Mouse (Mus musculus) lung, embryonic 14.5 days (tissue): ENCODE results near the gene Dnajc5. TPM values are rescaled to one million over a fixed set of nuclear protein-coding genes. Genes with fewer than 3 reads are reported as not detected.

Experiments
- ATAC-seq: fragments of 200-750 bp; cut with Nextera tagmentation; 2 replicates; pipeline ENCODE4 v1.8.0; 2017; ENCODE audit warnings: mild to moderate bottlenecking, moderate TSS enrichment, moderate library complexity; ENCODE audit not compliant: insufficient read depth
- DNase-seq: peaks from one replicate; pipeline ENCODE4 v3.0.0-alpha.2; 2015
- H3K27ac ChIP-seq: fragments of 300-500 bp; sonication (generic); 2 replicates; pipeline ENCODE4 v1.5.1; 2014; ENCODE audit warnings: low read depth, mild to moderate bottlenecking, moderate library complexity
- H3K27me3 ChIP-seq: fragments of 300-500 bp; sonication (generic); 2 replicates; pipeline ENCODE4 v1.6.1; 2014; ENCODE audit warnings: low read length, control low read depth; ENCODE audit not compliant: insufficient read depth
- H3K36me3 ChIP-seq: fragments of 300-500 bp; sonication (generic); 2 replicates; pipeline ENCODE4 v1.6.1; 2014; ENCODE audit warnings: control low read depth; ENCODE audit not compliant: insufficient read depth
- H3K4me1 ChIP-seq: fragments of 300-500 bp; sonication (generic); 2 replicates; pipeline ENCODE4 v1.6.1; 2014; ENCODE audit warnings: antibody characterized with exemption, control low read depth; ENCODE audit not compliant: insufficient read depth
- H3K4me2 ChIP-seq: fragments of 300-500 bp; sonication (generic); 2 replicates; pipeline ENCODE4 v1.6.1; 2014; ENCODE audit warnings: mild to moderate bottlenecking
- H3K4me3 ChIP-seq: fragments of 300-500 bp; sonication (generic); 2 replicates; pipeline ENCODE4 v1.5.1; 2014; ENCODE audit warnings: low read depth, low read length
- H3K9ac ChIP-seq: fragments of 300-500 bp; sonication (generic); 2 replicates; pipeline ENCODE4 v1.6.1; 2014
- H3K9me3 ChIP-seq: fragments of 300-500 bp; sonication (generic); 2 replicates; pipeline ENCODE4 v1.6.1; 2016; ENCODE audit warnings: low read depth, low read length, control low read depth
- CTCF ChIP-seq: IDR thresholded peaks from 2 replicates; pipeline ENCODE4 v1.5.1; 2016; ENCODE audit warnings: antibody characterized with exemption, low read depth
- WGBS: fragments of 180-500 bp; shearing (Covaris S2); extraction: QIAGEN DNeasy Blood & Tissue Kit; methylation state at CpG from one replicate; pipeline ENCODE4 v1.1.7; 2014; 5-methylcytosine and 5-hydroxymethylcytosine counted together
- polyA plus RNA-seq: library from polyadenylated mRNA; unstranded; fragments of >200 nt; fragmentation: Nextera tagmentation; extraction: Ambion mirVana; gene quantifications from 2 replicates; pipeline ENCODE4 v1.2.1, GENCODE M21; 2014

Dnajc5 gene
- polyA plus RNA-seq, 1 experiment from 2014 or later: 81.3 TPM

DNA sequence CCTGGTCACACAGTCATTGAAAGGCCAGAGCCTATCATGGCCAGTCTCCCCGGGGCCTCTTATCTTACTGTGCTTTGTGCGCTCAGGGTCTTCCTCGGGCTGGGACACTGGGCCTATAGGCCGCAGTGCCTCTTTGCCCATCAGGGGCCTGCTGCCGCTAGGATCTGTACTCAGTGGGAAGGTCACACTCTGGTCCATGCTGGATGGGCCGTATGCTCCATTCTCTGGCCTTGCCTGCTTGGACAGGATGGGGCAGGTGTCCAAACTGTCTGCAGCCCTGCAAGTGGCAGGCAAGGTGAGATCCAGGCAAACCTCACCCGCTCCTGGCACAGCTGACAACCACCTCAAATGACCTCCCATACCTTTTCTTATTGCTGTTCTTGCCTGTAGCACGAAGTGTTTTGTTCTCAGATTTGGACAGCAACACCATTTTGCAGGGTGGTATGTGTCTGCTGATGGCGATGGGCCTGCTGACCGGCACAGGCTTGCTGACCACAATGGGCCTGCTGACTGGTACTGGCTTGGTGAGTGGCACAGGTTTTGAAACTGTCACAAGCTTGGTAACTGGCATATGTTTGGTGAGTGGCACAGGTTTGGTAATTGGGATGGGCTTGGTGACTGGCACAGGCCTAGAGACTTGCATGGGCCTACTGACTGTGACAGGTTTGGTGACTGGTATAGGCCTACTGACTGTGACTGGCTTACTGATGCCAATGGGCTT lies 68.9 kb downstream of the Dnajc5 start:
- Histone ChIP-seq H3K9ac (no peak overlapping the region), H3K4me1 (no peaks in the 10 kb centered on the region), H3K27me3 (no peaks in the 10 kb centered on the region), H3K4me2 (no peak overlapping the region), H3K4me3 (no peak overlapping the region), H3K36me3 (peaks cover 64% of the 10 kb centered on the region), H3K27ac (no peak overlapping the region), H3K9me3 (no peaks in the 10 kb centered on the region)
- WGBS: 88% methylated on average over 10 of the region's 10 CpGs
- TF ChIP-seq CTCF: no peak
- ATAC-seq (no peak), DNase-seq (no peak)

DNA sequence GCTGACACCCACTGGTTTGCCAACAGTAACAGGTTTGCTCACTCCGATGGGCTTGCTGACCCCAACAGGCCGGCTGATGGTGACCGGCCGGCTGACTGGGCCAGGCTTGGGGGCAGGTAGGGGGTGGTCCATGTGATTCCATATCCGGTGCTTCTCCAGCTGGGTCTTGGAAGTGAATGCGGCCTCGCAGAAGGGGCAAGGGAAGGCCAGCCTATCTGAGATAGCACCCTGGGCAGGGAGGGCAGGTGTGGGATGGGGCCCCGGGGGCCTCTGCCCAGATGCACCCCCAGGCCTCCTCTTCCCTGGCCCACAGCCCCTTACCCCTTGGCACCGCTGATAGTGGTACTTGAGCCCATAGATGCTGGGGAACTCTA lies 69.4 kb downstream of the Dnajc5 start:
- DNase-seq: no peak
- H3K4me2 ChIP-seq: no peak overlapping the region
- H3K36me3 ChIP-seq: peaks cover 59% of the 10 kb centered on the region
- no peaks in the 10 kb centered on the region for H3K27me3 ChIP-seq
- no peak overlapping the region for H3K27ac ChIP-seq
- no peak for TF ChIP-seq CTCF
- no peak for ATAC-seq
- no peaks in the 10 kb centered on the region for H3K9me3 ChIP-seq
- WGBS: 86% methylated on average over 9 of the region's 9 CpGs
- no peaks in the 10 kb centered on the region for H3K4me1 ChIP-seq
- no peak overlapping the region for H3K9ac ChIP-seq
- H3K4me3 ChIP-seq: no peak overlapping the region

DNA sequence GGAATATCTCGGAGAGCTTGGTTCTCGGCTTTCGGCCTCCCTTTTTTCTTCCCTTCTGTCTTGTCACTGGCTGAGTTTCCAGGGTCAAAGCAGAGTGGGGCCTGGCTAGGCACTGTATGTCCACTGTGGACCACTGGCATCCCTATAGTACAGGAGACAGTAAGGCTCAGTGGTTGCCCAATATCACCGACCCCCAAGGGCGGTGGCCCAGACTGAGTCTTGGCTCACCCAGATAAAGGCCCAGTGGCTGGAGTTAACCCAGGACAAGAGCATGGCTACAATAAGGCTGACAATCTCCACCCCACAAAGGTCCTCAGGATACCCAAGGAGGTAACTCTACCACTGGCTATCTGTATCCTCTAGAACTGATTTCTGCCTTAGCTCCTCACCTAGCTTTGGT lies 70.2 kb downstream of the Dnajc5 start:
- Histone ChIP-seq H3K4me3 (no peak overlapping the region), H3K4me2 (no peak overlapping the region), H3K4me1 (no peaks in the 10 kb centered on the region), H3K9ac (no peak overlapping the region), H3K27me3 (no peaks in the 10 kb centered on the region), H3K27ac (no peak overlapping the region), H3K36me3 (peaks cover 53% of the 10 kb centered on the region), H3K9me3 (no peaks in the 10 kb centered on the region)
- ATAC-seq (no peak), DNase-seq (no peak)
- WGBS: 86% methylated on average over 5 of the region's 5 CpGs
- TF ChIP-seq CTCF: no peak

DNA sequence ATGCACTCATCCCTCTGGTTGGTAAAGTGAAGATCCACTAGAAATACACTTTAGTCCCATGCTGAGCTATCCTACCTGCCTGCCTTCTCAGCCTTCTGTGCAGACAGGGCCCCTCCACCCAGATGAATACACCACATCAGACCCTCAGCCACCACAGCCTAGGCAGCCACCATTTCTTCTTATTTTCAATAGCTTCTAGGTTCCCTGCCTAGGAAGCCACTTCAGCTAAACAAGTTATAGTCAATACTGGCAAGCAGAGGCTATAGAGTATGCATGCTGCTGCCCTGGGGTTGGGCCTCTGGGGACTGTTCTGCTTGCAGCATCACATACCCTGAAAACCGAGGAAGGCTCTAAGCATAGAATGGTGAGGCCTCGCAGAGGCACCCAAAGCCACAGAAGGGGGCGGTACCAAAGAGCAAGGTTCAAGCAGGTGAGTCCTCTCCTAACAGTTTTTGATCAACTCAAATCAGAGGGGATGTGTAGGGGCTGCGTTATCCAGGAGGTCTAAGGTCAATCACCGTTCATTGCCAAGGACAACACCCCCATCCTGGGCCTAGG lies 71.3 kb downstream of the Dnajc5 start, which contains the start of gene Prpf6:
Prpf6 (plus strand) TSS at position 341 of the 558 bp plus-strand sequence.
- H3K27me3 ChIP-seq: no peaks in the 10 kb centered on the region
- peaks cover 47% of the 10 kb centered on the region for H3K36me3 ChIP-seq
- peak within 1 kb of the TSS; percentile 96 for H3K4me3 ChIP-seq
- peak; percentile 38 for DNase-seq
- peak within 1 kb of the TSS; percentile 84 for H3K4me2 ChIP-seq
- ATAC-seq: peak; percentile 17; the same call in 1 of the 2 replicates
- H3K27ac ChIP-seq: peak within 1 kb of the TSS; percentile 82
- H3K4me1 ChIP-seq: no peaks in the 10 kb centered on the region
- no peak for TF ChIP-seq CTCF
- peak within 1 kb of the TSS; percentile 91 for H3K9ac ChIP-seq
- WGBS: 3% methylated on average over 5 of the region's 5 CpGs
- H3K9me3 ChIP-seq: no peaks in the 10 kb centered on the region

DNA sequence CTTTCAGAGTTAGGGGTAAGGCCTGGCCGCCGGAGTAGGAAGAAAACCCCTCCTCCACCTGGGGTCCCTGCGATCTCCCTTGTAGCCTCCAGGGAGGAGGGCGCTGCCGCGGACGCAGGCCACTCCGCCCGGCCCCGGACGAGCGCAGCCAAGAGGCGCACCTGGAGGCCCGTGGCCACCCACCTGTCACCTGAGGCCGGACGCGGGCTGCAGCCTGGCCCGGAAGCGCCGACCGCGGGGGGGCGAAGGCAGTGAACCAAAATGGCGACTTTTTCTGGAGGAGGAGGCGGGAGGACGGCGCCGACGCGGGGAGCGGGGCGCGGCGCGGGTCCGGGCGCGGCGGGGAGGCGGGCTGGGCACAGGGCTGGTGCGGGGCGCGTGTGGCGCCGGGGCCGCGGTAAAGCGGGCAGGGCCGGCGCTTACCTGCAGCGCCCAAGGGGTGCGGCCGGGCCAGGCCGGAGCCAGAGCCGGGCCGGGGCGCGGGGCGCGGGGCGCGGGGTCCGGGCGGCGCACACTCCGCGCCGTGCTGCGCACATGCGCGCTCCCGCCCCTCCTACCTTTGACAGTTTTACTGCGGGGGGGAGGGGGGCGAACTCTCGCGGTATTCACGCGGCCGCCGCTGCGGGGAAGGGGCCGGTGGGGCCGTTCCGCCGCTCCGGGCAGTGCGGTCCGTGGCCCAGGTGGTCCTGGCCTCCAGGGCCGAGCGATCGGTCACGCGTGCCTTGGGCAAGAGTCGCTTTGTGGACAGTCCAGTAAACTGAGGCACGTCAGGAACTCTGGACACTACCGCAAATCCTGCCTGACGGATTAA lies 72.2 kb downstream of the Dnajc5 start, which contains the start of gene Zfp512b:
Zfp512b (minus strand) TSS at position 573 of the 811 bp plus-strand sequence.
- Histone ChIP-seq H3K27ac (peak within 1 kb of the TSS; percentile 82), H3K4me3 (peak within 1 kb of the TSS; percentile 96), H3K36me3 (peaks cover 38% of the 10 kb centered on the region), H3K9me3 (no peaks in the 10 kb centered on the region), H3K27me3 (no peaks in the 10 kb centered on the region), H3K4me1 (no peaks in the 10 kb centered on the region), H3K4me2 (peak within 1 kb of the TSS; percentile 84), H3K9ac (peak within 1 kb of the TSS; percentile 91)
- peak; percentile 81 for ATAC-seq
- DNase-seq: peak; percentile 83
- WGBS: under 1% methylated on average over 81 of the region's 97 CpGs
- no peak for TF ChIP-seq CTCF

DNA sequence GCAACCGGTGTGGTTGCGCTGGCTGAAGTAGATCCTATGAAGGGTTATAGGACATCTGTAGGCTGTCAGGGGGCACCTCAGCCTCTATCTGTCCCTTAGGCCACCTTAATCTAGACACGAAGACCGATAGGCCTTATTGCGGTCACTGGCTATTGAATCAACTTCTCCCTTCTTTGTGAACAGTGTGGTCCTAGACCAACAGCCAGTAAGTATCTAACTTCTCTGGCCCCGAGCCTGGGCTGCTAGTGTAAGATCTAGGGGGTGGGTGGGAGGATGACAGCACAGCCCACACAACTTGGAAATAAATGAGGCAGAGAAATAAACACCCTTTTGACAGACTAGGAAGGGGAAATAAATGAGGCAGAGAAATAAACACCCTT lies 72.7 kb downstream of the Dnajc5 start:
- no peak for TF ChIP-seq CTCF
- peaks cover 33% of the 10 kb centered on the region for H3K36me3 ChIP-seq
- no peaks in the 10 kb centered on the region for H3K27me3 ChIP-seq
- H3K4me2 ChIP-seq: peak overlapping the region; percentile 84
- 2% methylated on average over 6 of the region's 6 CpGs for WGBS
- peak; percentile 48 for ATAC-seq
- no peaks in the 10 kb centered on the region for H3K4me1 ChIP-seq
- H3K4me3 ChIP-seq: peak overlapping the region; percentile 96
- H3K9ac ChIP-seq: peak overlapping the region; percentile 91
- peak overlapping the region; percentile 82 for H3K27ac ChIP-seq
- H3K9me3 ChIP-seq: no peaks in the 10 kb centered on the region
- DNase-seq: peak; percentile 70

DNA sequence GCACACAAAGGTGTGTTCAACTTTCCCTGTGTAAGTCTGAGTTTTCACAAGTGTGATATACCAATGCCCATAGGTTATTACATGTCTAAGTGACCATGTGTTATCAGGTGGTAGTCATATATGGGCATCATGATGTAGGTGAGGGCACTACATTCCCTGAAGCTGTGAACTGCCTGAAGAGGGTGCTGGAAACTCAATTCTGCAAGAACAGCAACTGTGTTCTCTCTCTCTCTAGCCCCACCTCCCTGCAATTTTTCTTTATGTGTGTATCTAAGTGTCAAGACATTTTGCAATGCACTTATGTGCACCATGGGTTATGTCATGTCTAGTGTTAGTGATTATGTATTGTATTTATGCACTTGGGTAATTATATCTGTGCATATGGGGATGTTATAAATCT lies 73.7 kb downstream of the Dnajc5 start:
- ATAC-seq (no peak), DNase-seq (no peak)
- TF ChIP-seq CTCF: no peak
- H3K27ac ChIP-seq: no peak overlapping the region
- H3K36me3 ChIP-seq: peaks cover 24% of the 10 kb centered on the region
- no peaks in the 10 kb centered on the region for H3K9me3 ChIP-seq
- no peak overlapping the region for H3K4me2 ChIP-seq
- no peak overlapping the region for H3K4me3 ChIP-seq
- H3K4me1 ChIP-seq: no peaks in the 10 kb centered on the region
- H3K27me3 ChIP-seq: peaks cover 8% of the 10 kb centered on the region
- no peak overlapping the region for H3K9ac ChIP-seq
